Mouse (Mus musculus): ENCODE results near the gene Elmsan1. TPM values are rescaled to one million over a fixed set of nuclear protein-coding genes. Genes with fewer than 3 reads are reported as not detected.
A peak's percentile ranks its signal among the peaks of the same experiment; 100 is the strongest.

Gene Elmsan1
- polyA plus RNA-seq, 1 experiment from 2014 or later = 6.1 TPM

- 0 out of 2 replicates have a peak, but pooled peaks cover 3% of the 10 kb centered on the region for H3K36me3 ChIP-seq (ENCODE audit: control insufficient read depth, insufficient read depth, low read length)
- H3K4me1 ChIP-seq (replicated peaks; ENCODE audit: control insufficient read depth, insufficient read depth, low read length) = no peaks in the 10 kb centered on the region
- DNase-seq (ENCODE audit: low spot score) (no peak), ATAC-seq (ENCODE audit: low FRiP score) (no peak)
- no peak overlapping the region for H3K27ac ChIP-seq (ENCODE audit: low read depth, low read length)
- 87% methylated on average over 6 of the region's 6 CpGs for WGBS
- H3K9ac ChIP-seq (ENCODE audit: low read depth, low read length) = no peak overlapping the region
- H3K9me3 ChIP-seq (ENCODE audit: control insufficient read depth, low read length) = no peaks in the 10 kb centered on the region
- H3K4me2 ChIP-seq (replicated peaks; ENCODE audit: low read depth, low read length) = no peak overlapping the region
- no peaks in the 10 kb centered on the region for H3K27me3 ChIP-seq (ENCODE audit: control insufficient read depth, insufficient read depth, low read length)
- H3K4me3 ChIP-seq (ENCODE audit: low read depth, low read length) = no peak overlapping the region
Observed at GRCm38 (mm10) chr12:84128576-84128975, 90.1 kb downstream of the Elmsan1 start.

- WGBS = 86% methylated on average over 2 of the region's 2 CpGs
- Histone ChIP-seq H3K4me2 (replicated peaks; ENCODE audit: low read depth, low read length) (no peak overlapping the region), H3K4me1 (replicated peaks; ENCODE audit: control insufficient read depth, insufficient read depth, low read length) (no peaks in the 10 kb centered on the region), H3K4me3 (ENCODE audit: low read depth, low read length) (no peak overlapping the region), H3K27ac (ENCODE audit: low read depth, low read length) (no peak overlapping the region), H3K36me3 (ENCODE audit: control insufficient read depth, insufficient read depth, low read length) (0 out of 2 replicates have a peak, but pooled peaks cover 2% of the 10 kb centered on the region), H3K27me3 (ENCODE audit: control insufficient read depth, insufficient read depth, low read length) (no peaks in the 10 kb centered on the region), H3K9me3 (ENCODE audit: control insufficient read depth, low read length) (no peaks in the 10 kb centered on the region), H3K9ac (ENCODE audit: low read depth, low read length) (no peak overlapping the region)
- DNase-seq (ENCODE audit: low spot score) (no peak), ATAC-seq (ENCODE audit: low FRiP score) (no peak)
Observed at GRCm38 (mm10) chr12:84126899-84127298, 91.8 kb downstream of the Elmsan1 start.

GRCm38 (mm10) chr12:84125892-84126291 is 92.8 kb downstream of the Elmsan1 start:
- Histone ChIP-seq H3K36me3 (ENCODE audit: control insufficient read depth, insufficient read depth, low read length) (no peaks in the 10 kb centered on the region), H3K27ac (ENCODE audit: low read depth, low read length) (no peak overlapping the region), H3K9ac (ENCODE audit: low read depth, low read length) (no peak overlapping the region), H3K9me3 (ENCODE audit: control insufficient read depth, low read length) (no peaks in the 10 kb centered on the region), H3K4me2 (replicated peaks; ENCODE audit: low read depth, low read length) (no peak overlapping the region), H3K27me3 (ENCODE audit: control insufficient read depth, insufficient read depth, low read length) (no peaks in the 10 kb centered on the region), H3K4me1 (replicated peaks; ENCODE audit: control insufficient read depth, insufficient read depth, low read length) (no peaks in the 10 kb centered on the region), H3K4me3 (ENCODE audit: low read depth, low read length) (no peak overlapping the region)
- ATAC-seq (ENCODE audit: low FRiP score) = no peak
- no peak for DNase-seq (ENCODE audit: low spot score)
- 82% methylated on average over 12 of the region's 12 CpGs for WGBS

- H3K36me3 ChIP-seq (ENCODE audit: control insufficient read depth, insufficient read depth, low read length) = no peaks in the 10 kb centered on the region
- H3K9ac ChIP-seq (ENCODE audit: low read depth, low read length) = no peak overlapping the region
- no peak overlapping the region for H3K4me2 ChIP-seq (replicated peaks; ENCODE audit: low read depth, low read length)
- ATAC-seq (ENCODE audit: low FRiP score) (no peak), DNase-seq (ENCODE audit: low spot score) (no peak)
- H3K9me3 ChIP-seq (ENCODE audit: control insufficient read depth, low read length) = no peaks in the 10 kb centered on the region
- no peaks in the 10 kb centered on the region for H3K27me3 ChIP-seq (ENCODE audit: control insufficient read depth, insufficient read depth, low read length)
- H3K4me3 ChIP-seq (ENCODE audit: low read depth, low read length) = no peak overlapping the region
- 97% methylated on average over 5 of the region's 5 CpGs for WGBS
- no peak overlapping the region for H3K27ac ChIP-seq (ENCODE audit: low read depth, low read length)
- peaks cover 4% of the 10 kb centered on the region; the same call in 1 of the 2 replicates for H3K4me1 ChIP-seq (replicated peaks; ENCODE audit: control insufficient read depth, insufficient read depth, low read length)
Observed at GRCm38 (mm10) chr12:84119584-84119983, 99.1 kb downstream of the Elmsan1 start.

GRCm38 (mm10) chr12:84114153-84114994 is 104.3 kb downstream of the Elmsan1 start, which contains the start of gene Dnal1:
Gene Dnal1, plus strand, starts transcription at chr12:84114366.
- Histone ChIP-seq H3K4me2 (replicated peaks; ENCODE audit: low read depth, low read length) (peak within 1 kb of the TSS; percentile 44), H3K27me3 (ENCODE audit: control insufficient read depth, insufficient read depth, low read length) (no peaks in the 10 kb centered on the region), H3K9me3 (ENCODE audit: control insufficient read depth, low read length) (no peaks in the 10 kb centered on the region), H3K27ac (ENCODE audit: low read depth, low read length) (peak within 1 kb of the TSS; percentile 33; the same call in 1 of the 2 replicates), H3K4me1 (replicated peaks; ENCODE audit: control insufficient read depth, insufficient read depth, low read length) (peaks cover 4% of the 10 kb centered on the region; the same call in 1 of the 2 replicates), H3K4me3 (ENCODE audit: low read depth, low read length) (peak within 1 kb of the TSS; percentile 75), H3K36me3 (ENCODE audit: control insufficient read depth, insufficient read depth, low read length) (no peaks in the 10 kb centered on the region), H3K9ac (ENCODE audit: low read depth, low read length) (peak within 1 kb of the TSS; percentile 74)
- DNase-seq (ENCODE audit: low spot score) (peak; percentile 94), ATAC-seq (ENCODE audit: low FRiP score) (peak; percentile 94)
- 2% methylated on average over 30 of the region's 35 CpGs for WGBS

- peak overlapping the region; percentile 44 for H3K4me2 ChIP-seq (replicated peaks; ENCODE audit: low read depth, low read length)
- H3K27me3 ChIP-seq (ENCODE audit: control insufficient read depth, insufficient read depth, low read length) = no peaks in the 10 kb centered on the region
- ATAC-seq (ENCODE audit: low FRiP score) (no peak), DNase-seq (ENCODE audit: low spot score) (no peak)
- H3K9me3 ChIP-seq (ENCODE audit: control insufficient read depth, low read length) = no peaks in the 10 kb centered on the region
- H3K4me1 ChIP-seq (replicated peaks; ENCODE audit: control insufficient read depth, insufficient read depth, low read length) = peaks cover 4% of the 10 kb centered on the region; the same call in 1 of the 2 replicates
- no peak overlapping the region for H3K9ac ChIP-seq (ENCODE audit: low read depth, low read length)
- no peak overlapping the region for H3K27ac ChIP-seq (ENCODE audit: low read depth, low read length)
- H3K4me3 ChIP-seq (ENCODE audit: low read depth, low read length) = peak overlapping the region; percentile 75; the same call in 1 of the 2 replicates
- no peaks in the 10 kb centered on the region for H3K36me3 ChIP-seq (ENCODE audit: control insufficient read depth, insufficient read depth, low read length)
- WGBS = 47% methylated on average over 6 of the region's 6 CpGs
Observed at GRCm38 (mm10) chr12:84113676-84114075, 105.0 kb downstream of the Elmsan1 start.

- no peak for ATAC-seq (ENCODE audit: low FRiP score)
- Histone ChIP-seq H3K4me3 (ENCODE audit: low read depth, low read length) (no peak overlapping the region), H3K4me2 (replicated peaks; ENCODE audit: low read depth, low read length) (no peak overlapping the region), H3K27ac (ENCODE audit: low read depth, low read length) (no peak overlapping the region), H3K27me3 (ENCODE audit: control insufficient read depth, insufficient read depth, low read length) (no peaks in the 10 kb centered on the region), H3K36me3 (ENCODE audit: control insufficient read depth, insufficient read depth, low read length) (no peaks in the 10 kb centered on the region), H3K9ac (ENCODE audit: low read depth, low read length) (no peak overlapping the region), H3K4me1 (replicated peaks; ENCODE audit: control insufficient read depth, insufficient read depth, low read length) (peaks cover 4% of the 10 kb centered on the region; the same call in 1 of the 2 replicates), H3K9me3 (ENCODE audit: control insufficient read depth, low read length) (no peaks in the 10 kb centered on the region)
- DNase-seq (ENCODE audit: low spot score) = no peak
- WGBS = 88% methylated on average over 4 of the region's 4 CpGs
Observed at GRCm38 (mm10) chr12:84110814-84111213, 107.9 kb downstream of the Elmsan1 start.

GRCm38 (mm10) chr12:84109924-84110323 is 108.8 kb downstream of the Elmsan1 start:
- ATAC-seq (ENCODE audit: low FRiP score) (no peak), DNase-seq (ENCODE audit: low spot score) (no peak)
- H3K27me3 ChIP-seq (ENCODE audit: control insufficient read depth, insufficient read depth, low read length) = no peaks in the 10 kb centered on the region
- WGBS = 80% methylated on average over 1 of the region's 1 CpGs
- peaks cover 3% of the 10 kb centered on the region; the same call in 1 of the 2 replicates for H3K4me1 ChIP-seq (replicated peaks; ENCODE audit: control insufficient read depth, insufficient read depth, low read length)
- no peak overlapping the region for H3K27ac ChIP-seq (ENCODE audit: low read depth, low read length)
- H3K9me3 ChIP-seq (ENCODE audit: control insufficient read depth, low read length) = no peaks in the 10 kb centered on the region
- H3K36me3 ChIP-seq (ENCODE audit: control insufficient read depth, insufficient read depth, low read length) = no peaks in the 10 kb centered on the region
- H3K9ac ChIP-seq (ENCODE audit: low read depth, low read length) = no peak overlapping the region
- H3K4me2 ChIP-seq (replicated peaks; ENCODE audit: low read depth, low read length) = no peak overlapping the region
- no peak overlapping the region for H3K4me3 ChIP-seq (ENCODE audit: low read depth, low read length)

GRCm38 (mm10) chr12:84107692-84108091 is 111.0 kb downstream of the Elmsan1 start:
- ATAC-seq (ENCODE audit: low FRiP score) (no peak), DNase-seq (ENCODE audit: low spot score) (no peak)
- Histone ChIP-seq H3K4me1 (replicated peaks; ENCODE audit: control insufficient read depth, insufficient read depth, low read length) (no peaks in the 10 kb centered on the region), H3K4me2 (replicated peaks; ENCODE audit: low read depth, low read length) (no peak overlapping the region), H3K27ac (ENCODE audit: low read depth, low read length) (no peak overlapping the region), H3K27me3 (ENCODE audit: control insufficient read depth, insufficient read depth, low read length) (no peaks in the 10 kb centered on the region), H3K9me3 (ENCODE audit: control insufficient read depth, low read length) (no peaks in the 10 kb centered on the region), H3K9ac (ENCODE audit: low read depth, low read length) (no peak overlapping the region), H3K4me3 (ENCODE audit: low read depth, low read length) (no peak overlapping the region), H3K36me3 (ENCODE audit: control insufficient read depth, insufficient read depth, low read length) (no peaks in the 10 kb centered on the region)
- WGBS = 65% methylated on average over 1 of the region's 1 CpGs

All from hindbrain, embryonic 11.5 days (tissue).